Mouse (Mus musculus) cortical plate, adult 2 months (tissue): ENCODE measurements around the gene Best2.

Experiments
- CTCF ChIP-seq: fragments of 200-500 bp; IDR thresholded peaks from 2 replicates; pipeline ENCODE4 v1.5.1; 2011; ENCODE audit warnings: mild to moderate bottlenecking, control low read depth, low read length; ENCODE audit not compliant: insufficient read depth; ENCODE audit errors: extremely low read depth
- POLR2A ChIP-seq: fragments of 200-500 bp; IDR thresholded peaks from 2 replicates; pipeline ENCODE4 v1.6.1; 2011; ENCODE audit warnings: mild to moderate bottlenecking, low read length, control low read depth; ENCODE audit not compliant: insufficient read depth; ENCODE audit errors: extremely low read depth

DNA sequence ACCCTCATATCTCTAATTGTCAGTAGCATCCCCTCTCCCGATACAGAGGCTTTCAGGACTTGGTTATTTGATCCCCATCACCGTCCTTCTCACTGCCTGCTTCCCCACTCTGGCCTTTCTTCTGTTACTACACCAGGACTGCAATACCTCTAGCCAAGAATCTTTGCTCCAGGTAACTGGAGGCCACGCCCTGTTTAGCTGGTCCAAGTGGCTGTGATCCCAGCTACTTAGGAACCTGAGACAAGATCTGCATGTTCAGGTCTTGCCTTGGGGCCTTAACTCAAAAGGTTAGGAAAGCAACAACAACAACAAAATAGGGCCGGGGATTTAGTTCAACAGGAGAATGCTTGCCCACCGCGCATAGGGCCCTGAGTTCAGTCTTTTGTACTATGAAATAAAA, 29.3 kb upstream of the Best2 start:
- no peak for TF ChIP-seq CTCF
- TF ChIP-seq POLR2A = no peak
